In genomic region chr5:144040720-144041364, GRCm38 (mm10) we compare ENCODE assay signal across 8 mouse cellular contexts. TPM values are rescaled to one million over a fixed set of nuclear protein-coding genes. Genes with fewer than 3 reads are reported as not detected.
DNase-seq lines count a peak whose midpoint lies in the region; ATAC-seq and TF ChIP-seq lines count a peak whose summit lies in the region.

No protein-coding gene starts in this region.

- no peak overlapping the region for H3K4me3 ChIP-seq in heart, embryonic 11.5 days (ENCODE audit: low read depth, low read length)
- no peak overlapping the region for H3K4me3 ChIP-seq in cerebellum, adult 2 months (replicated peaks; ENCODE audit: insufficient read depth, low read depth, low read length)
- H3K4me3 ChIP-seq in gastrocnemius, adult 2 months, result peak overlapping the region; percentile 51
- H3K4me3 ChIP-seq in intestine, postnatal 0 days (ENCODE audit: low read depth, low read length), result no peak overlapping the region
- H3K4me3 ChIP-seq in midbrain, postnatal 0 days (ENCODE audit: low read depth, low read length), result no peak overlapping the region
- no peak overlapping the region for H3K4me3 ChIP-seq in spleen, adult 2 months (ENCODE audit: extremely low read depth, insufficient read depth, insufficient read length)

- ATAC-seq in heart, embryonic 11.5 days (replicated peaks; ENCODE audit: insufficient number of reproducible peaks, low FRiP score, low TSS enrichment), result no peak
- peak; percentile 38; the same call in 1 of the 2 replicates for ATAC-seq in intestine, postnatal 0 days
- no peak for ATAC-seq in midbrain, postnatal 0 days (ENCODE audit: low FRiP score)

- no peak overlapping the region for H3K27ac ChIP-seq in heart, embryonic 11.5 days (ENCODE audit: low read depth, low read length)
- no peak overlapping the region for H3K27ac ChIP-seq in cerebellum, adult 2 months (ENCODE audit: insufficient read depth, low read length)
- H3K27ac ChIP-seq in gastrocnemius, adult 2 months, result peak overlapping the region; percentile 53; the same call in 1 of the 2 replicates
- H3K27ac ChIP-seq in intestine, postnatal 0 days (ENCODE audit: low read depth, low read length), result no peak overlapping the region
- no peak overlapping the region for H3K27ac ChIP-seq in midbrain, postnatal 0 days (ENCODE audit: low read depth, low read length)
- no peak overlapping the region for H3K27ac ChIP-seq in spleen, adult 2 months (ENCODE audit: insufficient read depth, low read length)

- peak; percentile 90 for TF ChIP-seq CTCF in cerebellum, adult 2 months (IDR thresholded peaks at IDR 0.05; ENCODE audit: borderline replicate concordance, insufficient read depth, low read depth, low read length)
- peak; percentile 98 for TF ChIP-seq CTCF in gastrocnemius, adult 2 months (IDR thresholded peaks at IDR 0.05)
- TF ChIP-seq CTCF in intestine, postnatal 0 days (IDR thresholded peaks at IDR 0.05; ENCODE audit: low read depth), result peak; percentile 95
- peak; percentile 93 for TF ChIP-seq CTCF in midbrain, postnatal 0 days (IDR thresholded peaks at IDR 0.05)
- TF ChIP-seq CTCF in spleen, adult 2 months (IDR thresholded peaks at IDR 0.05; ENCODE audit: extremely low read depth, insufficient read depth, insufficient read length, insufficient replicate concordance), result peak; percentile 95; the same call in 1 of the 2 replicates

- intact Hi-C loops in gastrocnemius, adult 2 months (cut with DNase I), result loop anchor here (1.0 to 2.0 kb wide), 2 partner anchors 111 to 174 kb away; no protein-coding TSS in a partner anchor
- intact Hi-C loops in left cerebral cortex, postnatal 36 days (cut with DNase I), result loop anchor here (1.0 to 5.0 kb wide), 2 partner anchors 61 to 113 kb away; partner anchors contain the start of gene Lmtk2

- TF ChIP-seq POLR2A in cerebellum, adult 2 months (IDR thresholded peaks at IDR 0.05; ENCODE audit: borderline replicate concordance, insufficient read depth, low read length), result no peak
- no peak for TF ChIP-seq POLR2A in spleen, adult 2 months (IDR thresholded peaks at IDR 0.05; ENCODE audit: low read depth, low read length)

- H3K36me3 ChIP-seq in heart, embryonic 11.5 days (ENCODE audit: control insufficient read depth, insufficient read depth, low read length), result no peaks in the 10 kb centered on the region
- H3K36me3 ChIP-seq in intestine, postnatal 0 days (ENCODE audit: control insufficient read depth, insufficient read depth), result no peaks in the 10 kb centered on the region
- no peaks in the 10 kb centered on the region for H3K36me3 ChIP-seq in midbrain, postnatal 0 days (ENCODE audit: insufficient read depth, low read length)
- H3K36me3 ChIP-seq in spleen, adult 2 months (ENCODE audit: control insufficient read depth, insufficient read depth, low read length), result no peaks in the 10 kb centered on the region

- H3K27me3 ChIP-seq in heart, embryonic 11.5 days (ENCODE audit: control insufficient read depth, insufficient read depth, low read length), result no peaks in the 10 kb centered on the region
- no peaks in the 10 kb centered on the region for H3K27me3 ChIP-seq in cerebellum, adult 2 months (ENCODE audit: control insufficient read depth, insufficient read depth, low read length)
- no peaks in the 10 kb centered on the region for H3K27me3 ChIP-seq in intestine, postnatal 0 days (replicated peaks; ENCODE audit: control insufficient read depth, insufficient read depth, low read length)
- H3K27me3 ChIP-seq in midbrain, postnatal 0 days (ENCODE audit: insufficient read depth, low read length), result no peaks in the 10 kb centered on the region
- no peaks in the 10 kb centered on the region for H3K27me3 ChIP-seq in spleen, adult 2 months (ENCODE audit: control insufficient read depth, insufficient read depth, low read length)

- WGBS in heart, embryonic 11.5 days (ENCODE audit: insufficient replicate concordance), result 45% methylated on average over 11 of the region's 11 CpGs
- WGBS in cerebellum, adult 2 months, result 41% methylated on average over 11 of the region's 11 CpGs
- WGBS in intestine, postnatal 0 days, result 46% methylated on average over 11 of the region's 11 CpGs
- 47% methylated on average over 11 of the region's 11 CpGs for WGBS in midbrain, postnatal 0 days
- WGBS in spleen, adult 2 months, result 42% methylated on average over 11 of the region's 11 CpGs

- DNase-seq in heart, adult 11 months, result peak; percentile 92
- peak; percentile 61 to 74 for DNase-seq in cerebellum, adult 2 months
- DNase-seq in gastrocnemius, adult 2 months, result peak; percentile 68
- peak; percentile 69 to 70 for DNase-seq in left cerebral cortex, postnatal 36 days (ENCODE audit: low spot score in 2 of 2)
- peak; percentile 70 for DNase-seq in midbrain, postnatal 0 days (ENCODE audit: low spot score)
- peak; percentile 33 to 60 for DNase-seq in spleen, adult 2 months (ENCODE audit: low read depth in 1 of 2, low spot score in 2 of 2)

- no peak overlapping the region for H3K9ac ChIP-seq in heart, embryonic 11.5 days (ENCODE audit: low read depth, low read length)
- H3K9ac ChIP-seq in intestine, postnatal 0 days (ENCODE audit: low read depth, low read length), result no peak overlapping the region
- no peak overlapping the region for H3K9ac ChIP-seq in midbrain, postnatal 0 days (replicated peaks; ENCODE audit: low read length, poor library complexity, severe bottlenecking)

- no peaks in the 10 kb centered on the region for H3K9me3 ChIP-seq in heart, embryonic 11.5 days (replicated peaks; ENCODE audit: control insufficient read depth, low read length)
- H3K9me3 ChIP-seq in intestine, postnatal 0 days (ENCODE audit: control insufficient read depth), result no peaks in the 10 kb centered on the region
- no peaks in the 10 kb centered on the region for H3K9me3 ChIP-seq in midbrain, postnatal 0 days (ENCODE audit: low read length)

- no peak overlapping the region for H3K4me2 ChIP-seq in heart, embryonic 11.5 days
- H3K4me2 ChIP-seq in intestine, postnatal 0 days (replicated peaks; ENCODE audit: low read depth), result peak overlapping the region; percentile 38; the same call in 1 of the 2 replicates
- 0 out of 2 replicates have a peak overlapping the region, but pooled peaks have one; percentile 12 for H3K4me2 ChIP-seq in midbrain, postnatal 0 days (ENCODE audit: low read depth, low read length, poor library complexity, severe bottlenecking)

- H3K4me1 ChIP-seq in heart, embryonic 11.5 days (ENCODE audit: control insufficient read depth, insufficient read depth, low read length), result no peaks in the 10 kb centered on the region
- no peaks in the 10 kb centered on the region for H3K4me1 ChIP-seq in cerebellum, adult 2 months (ENCODE audit: control insufficient read depth, insufficient read depth, low read length)
- no peaks in the 10 kb centered on the region for H3K4me1 ChIP-seq in intestine, postnatal 0 days (replicated peaks; ENCODE audit: control insufficient read depth, insufficient read depth, low read length)
- no peaks in the 10 kb centered on the region for H3K4me1 ChIP-seq in midbrain, postnatal 0 days (ENCODE audit: insufficient read depth, low read length)
- H3K4me1 ChIP-seq in spleen, adult 2 months (ENCODE audit: control insufficient read depth, insufficient read depth, insufficient read length), result peaks cover 3% of the 10 kb centered on the region; the same call in 1 of the 2 replicates

RNA-seq across cellular contexts. Expression of gene Ocm, which starts 14.4 kb away (rescaled TPM):
- polyA plus RNA-seq in heart, embryonic 11.5 days (2014; fragmentation: Nextera tagmentation; extraction: Ambion mirVana), result not detected in 2 replicates
- polyA plus RNA-seq in cerebellum, adult 2 months (2012; rRNA removed), result not detected in 2 replicates
- total RNA-seq in gastrocnemius, adult 2 months (2021), result not detected
- polyA plus RNA-seq in intestine, postnatal 0 days (2015; fragmentation: Nextera tagmentation; extraction: Ambion mirVana), result not detected in 2 replicates
- total RNA-seq in left cerebral cortex, postnatal 36 days (2021), result 1 to 10 TPM; 2.2 to 3.8 TPM
- total RNA-seq in midbrain, postnatal 0 days (2014; rRNA removed), result not detected in 2 replicates
- 0.25 and 0.43 TPM in 2 replicates for polyA plus RNA-seq in midbrain, postnatal 0 days (2015; fragmentation: Nextera tagmentation; extraction: Ambion mirVana)
- polyA plus RNA-seq in spleen, adult 2 months (2012; rRNA removed), result not detected in 2 replicates

RNA-seq across cellular contexts. Expression of gene Ccz1, which starts 26.2 kb away (rescaled TPM):
- 67.2 and 72.1 TPM in 2 replicates for polyA plus RNA-seq in heart, embryonic 11.5 days (2014; fragmentation: Nextera tagmentation; extraction: Ambion mirVana)
- polyA plus RNA-seq in cerebellum, adult 2 months (2012; rRNA removed), result 42.6 and 45.6 TPM in 2 replicates
- 10 to 100 TPM; 39.7 to 43.7 TPM for total RNA-seq in gastrocnemius, adult 2 months (2021)
- polyA plus RNA-seq in intestine, postnatal 0 days (2015; fragmentation: Nextera tagmentation; extraction: Ambion mirVana), result 58.1 and 59.9 TPM in 2 replicates
- total RNA-seq in left cerebral cortex, postnatal 36 days (2021), result 10 to 100 TPM; 43.0 to 45.0 TPM
- 46.9 and 72.6 TPM in 2 replicates for total RNA-seq in midbrain, postnatal 0 days (2014; rRNA removed)
- polyA plus RNA-seq in midbrain, postnatal 0 days (2015; fragmentation: Nextera tagmentation; extraction: Ambion mirVana), result 69.3 and 70.3 TPM in 2 replicates
- polyA plus RNA-seq in spleen, adult 2 months (2012; rRNA removed), result 5.9 and 6.1 TPM in 2 replicates

RNA-seq across cellular contexts. Expression of gene Lmtk2, which starts 59.4 kb away (rescaled TPM):
- 5.1 and 5.2 TPM in 2 replicates for polyA plus RNA-seq in heart, embryonic 11.5 days (2014; fragmentation: Nextera tagmentation; extraction: Ambion mirVana)
- 37.9 and 38.8 TPM in 2 replicates for polyA plus RNA-seq in cerebellum, adult 2 months (2012; rRNA removed)
- total RNA-seq in gastrocnemius, adult 2 months (2021), result 10 to 100 TPM; 24.7 to 25.0 TPM
- polyA plus RNA-seq in intestine, postnatal 0 days (2015; fragmentation: Nextera tagmentation; extraction: Ambion mirVana), result 4.9 and 5.8 TPM in 2 replicates
- 100 to 1,000 TPM; 163 to 182 TPM for total RNA-seq in left cerebral cortex, postnatal 36 days (2021)
- 67.2 and 69.9 TPM in 2 replicates for total RNA-seq in midbrain, postnatal 0 days (2014; rRNA removed)
- 7.1 and 7.3 TPM in 2 replicates for polyA plus RNA-seq in midbrain, postnatal 0 days (2015; fragmentation: Nextera tagmentation; extraction: Ambion mirVana)
- 10.0 and 12.9 TPM in 2 replicates for polyA plus RNA-seq in spleen, adult 2 months (2012; rRNA removed)
